Mouse (Mus musculus) urinary bladder, postnatal 4 days (tissue): ENCODE measurements around the gene Anxa6.

Source experiments
- DNase-seq, 2 experiments: peaks; one replicate each; pipeline ENCODE4 v3.0.0; 2021 to 2022; ENCODE audit warnings: low spot score in 2 of 2

Gene Anxa6

DNA sequence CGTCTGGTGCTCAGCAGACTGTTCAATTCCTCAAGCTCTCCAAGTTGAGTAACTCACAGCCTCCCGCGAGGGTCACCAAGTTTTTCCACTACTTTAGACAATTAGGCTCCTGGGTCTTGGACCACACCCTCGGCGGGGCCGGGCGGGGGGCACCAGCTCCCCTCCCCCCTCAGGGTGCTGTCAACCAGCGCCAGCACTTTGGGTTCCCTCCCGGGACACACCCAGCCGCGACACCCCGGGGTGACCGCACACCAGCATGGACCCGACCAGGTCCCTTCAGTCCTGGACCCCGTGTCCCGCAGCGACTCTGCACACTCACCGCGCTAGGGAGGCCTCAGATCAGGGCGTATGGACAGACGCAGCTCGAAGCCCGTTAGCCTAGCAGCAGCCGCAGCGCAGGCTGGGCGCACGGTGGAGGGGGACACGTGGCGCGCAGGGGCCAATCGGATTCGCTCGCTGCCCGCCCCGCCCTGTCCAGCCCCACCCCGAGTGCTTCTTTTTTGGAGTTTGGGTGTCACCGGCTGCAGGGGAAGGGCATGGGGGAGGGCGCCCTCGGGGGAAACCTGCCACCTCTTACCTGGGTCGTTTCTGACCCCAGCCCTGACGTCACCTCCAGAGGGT is at the start of gene Anxa6:
Anxa6 (minus strand) TSS at position 406 of the 621 bp plus-strand sequence.
- peak; percentile 84 to 86 for DNase-seq

DNA sequence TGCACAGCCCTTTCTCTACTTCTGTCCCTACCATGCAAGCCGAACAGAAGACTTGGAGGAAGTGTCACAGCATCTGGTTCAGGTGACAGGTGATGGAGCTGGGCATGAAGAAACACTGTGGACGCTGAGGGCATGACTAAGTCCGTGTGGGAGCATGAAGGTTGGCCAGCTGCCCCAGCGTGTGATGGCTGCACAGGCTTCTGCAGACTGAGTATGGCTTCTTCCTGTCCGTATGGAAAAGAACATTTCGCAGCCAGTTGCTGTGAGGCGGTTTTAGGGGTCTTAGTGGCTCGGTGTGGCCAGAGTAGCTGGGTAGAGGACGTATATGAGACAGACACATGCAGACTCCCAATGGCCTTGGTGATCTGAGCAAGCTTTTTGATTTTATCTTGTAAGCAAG is 48.0 kb upstream of the Anxa6 start:
- DNase-seq, result no peak

DNA sequence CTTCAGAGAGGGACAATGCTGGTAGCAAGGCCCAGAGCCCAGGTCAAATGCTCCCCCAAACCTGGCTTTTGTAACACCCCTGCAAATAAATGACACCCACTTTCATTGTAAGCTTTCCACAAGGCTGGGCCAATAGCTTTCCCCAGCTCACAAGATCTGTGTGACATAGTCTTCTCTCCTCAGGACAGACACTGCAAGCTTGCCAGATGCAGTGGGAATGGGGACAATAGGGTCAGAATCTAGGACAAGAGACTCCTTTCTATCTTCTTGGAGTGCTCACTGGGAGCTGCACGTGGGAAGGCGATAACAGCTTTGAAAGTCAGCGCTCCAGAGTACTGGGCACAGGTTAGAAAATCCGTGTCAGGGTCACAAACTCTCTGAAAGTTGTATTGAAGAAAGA is 45.9 kb upstream of the Anxa6 start:
- no peak for DNase-seq

DNA sequence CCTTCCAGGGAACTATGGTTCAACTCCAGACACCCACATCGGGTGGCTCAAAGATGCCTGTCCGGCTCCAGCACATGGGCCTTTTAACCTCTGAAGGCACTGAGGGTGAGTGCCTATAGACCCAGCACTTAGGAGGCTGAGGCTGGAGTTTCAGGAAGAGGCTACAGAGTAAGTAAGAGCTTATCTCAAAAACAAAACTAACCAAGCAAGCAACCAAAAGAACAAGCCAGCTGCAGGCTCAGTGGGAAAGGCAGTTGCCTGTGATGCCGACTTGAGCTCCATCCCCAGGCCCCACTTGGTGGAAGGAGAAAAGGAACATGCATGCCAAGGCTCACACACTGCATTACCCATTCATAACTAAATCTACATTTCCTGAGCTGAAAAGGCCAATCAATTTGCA is 45.3 kb upstream of the Anxa6 start:
- DNase-seq, result no peak

DNA sequence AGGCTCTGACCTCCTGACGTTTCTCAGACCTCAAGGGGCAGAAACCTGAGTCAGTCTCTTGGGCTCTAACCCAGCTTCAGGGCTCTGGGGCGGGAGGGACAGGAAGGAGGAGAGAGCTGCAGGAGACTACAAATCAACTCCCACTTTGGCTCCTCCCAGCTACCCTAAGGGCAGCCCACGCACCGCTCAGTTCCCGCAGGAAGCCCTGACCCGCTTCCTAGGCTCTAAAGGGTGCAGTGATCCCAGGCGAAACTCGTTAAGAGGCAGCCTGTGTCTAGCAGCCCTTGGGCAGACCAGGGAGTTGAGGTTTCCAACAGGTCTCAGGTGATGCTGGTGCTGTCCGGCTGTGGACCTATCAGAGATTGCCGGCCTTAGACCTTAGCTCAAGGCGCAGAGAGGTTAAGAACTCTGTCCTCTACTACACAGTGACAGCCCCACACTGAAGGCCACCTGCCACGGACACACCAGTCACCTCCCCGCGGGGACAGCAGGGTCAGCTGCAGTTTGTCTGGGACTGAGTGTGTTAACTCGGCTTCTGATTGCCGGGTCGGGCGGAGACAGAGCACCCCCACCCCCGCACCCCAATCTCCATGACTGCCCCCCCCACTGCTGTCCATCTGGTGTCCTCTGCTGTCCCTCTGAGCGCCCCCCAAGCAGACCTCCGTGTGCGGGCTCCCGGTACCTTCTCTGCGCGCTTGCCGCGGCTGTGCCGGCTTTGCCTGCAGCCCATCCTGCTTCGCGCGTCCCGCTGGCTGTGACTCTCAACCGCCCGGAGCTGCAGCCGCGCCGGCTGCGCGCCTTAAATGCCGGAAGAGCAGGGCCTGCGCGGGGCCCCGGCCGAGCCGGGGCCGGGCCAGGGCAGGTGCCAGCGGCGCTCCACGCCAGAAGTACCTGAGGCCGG is 44.3 kb upstream of the Anxa6 start, which contains the start of gene Ccdc69:
Ccdc69 (minus strand) TSS at position 801 of the 901 bp plus-strand sequence.
- DNase-seq, result peak in 1 of 2 experiments; percentile 39

DNA sequence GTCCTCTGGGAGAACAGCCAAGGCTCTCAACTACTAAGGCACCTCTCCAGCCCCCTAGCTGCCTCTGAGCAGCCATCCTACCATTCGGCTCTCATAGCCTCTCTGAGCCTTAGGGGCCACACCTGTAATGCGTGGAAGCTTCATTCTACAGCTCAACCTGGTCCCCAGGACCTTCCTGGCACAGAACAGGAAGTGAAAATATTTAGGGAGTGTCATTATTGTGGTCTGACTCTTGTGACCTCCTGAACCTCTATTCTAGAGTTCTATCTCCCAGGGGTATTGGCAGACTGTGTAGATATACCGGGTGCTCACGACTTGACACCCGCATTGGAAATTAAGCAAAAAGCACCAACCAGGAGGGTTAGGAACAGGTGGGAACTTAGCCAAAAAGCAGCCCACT is 43.0 kb upstream of the Anxa6 start:
- no peak for DNase-seq

DNA sequence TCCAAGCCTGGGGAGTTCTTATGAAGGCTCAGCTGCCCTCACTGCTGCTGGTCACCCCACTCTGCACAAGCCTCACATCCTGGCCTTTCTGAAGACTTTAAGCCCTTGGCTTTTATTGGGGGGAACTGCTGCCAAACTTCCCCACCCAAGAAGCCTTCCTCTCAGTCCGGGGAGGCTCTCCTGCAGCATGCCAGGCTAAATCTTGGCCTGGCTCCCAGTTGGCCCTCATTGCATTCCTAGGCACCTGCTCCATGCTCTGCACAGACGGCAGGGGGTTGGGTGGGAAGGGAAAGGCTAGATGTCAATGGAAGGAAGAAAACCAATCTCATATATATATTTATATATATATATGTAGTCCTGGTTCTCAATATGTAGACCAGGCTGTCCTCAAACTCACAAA is 42.4 kb upstream of the Anxa6 start:
- DNase-seq, result no peak

DNA sequence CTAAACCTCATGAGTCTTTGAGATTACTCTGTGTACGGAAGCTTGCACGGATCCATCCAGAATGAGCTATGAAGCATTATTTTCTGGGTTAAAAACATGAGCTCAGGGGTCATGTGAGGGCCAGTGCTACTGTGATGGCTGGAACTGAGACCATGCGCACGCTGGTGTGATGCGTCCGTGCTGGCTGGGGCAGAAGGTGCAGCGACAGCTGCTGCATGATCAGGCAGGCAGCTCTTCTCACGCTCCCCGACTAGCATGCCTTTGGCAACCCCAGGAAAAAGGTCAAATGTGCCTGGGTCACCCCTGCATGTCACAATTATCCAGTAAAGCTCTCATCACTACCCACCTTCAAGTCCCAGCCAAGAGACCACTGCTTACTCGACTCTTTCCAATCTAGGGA is 39.9 kb upstream of the Anxa6 start:
- no peak for DNase-seq

DNA sequence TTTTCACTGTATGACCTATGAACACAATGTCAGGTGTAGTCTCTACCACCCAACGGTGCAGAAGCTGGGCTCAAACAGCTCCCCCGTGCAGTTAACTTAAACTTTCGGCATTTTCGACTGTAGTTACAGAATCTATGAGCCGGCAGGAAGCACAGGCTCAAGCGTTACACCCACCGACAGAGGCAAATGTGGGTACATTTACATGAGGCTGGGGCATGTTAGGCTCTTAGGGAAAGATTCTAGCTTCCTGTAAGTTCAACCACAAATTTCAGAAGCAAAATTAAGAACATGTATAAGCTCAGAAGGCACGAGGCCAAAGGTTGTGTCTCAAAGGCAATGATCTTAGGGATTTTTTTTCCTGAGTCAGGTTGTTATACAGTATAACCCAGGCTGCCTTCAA is 39.2 kb upstream of the Anxa6 start:
- DNase-seq, result no peak

DNA sequence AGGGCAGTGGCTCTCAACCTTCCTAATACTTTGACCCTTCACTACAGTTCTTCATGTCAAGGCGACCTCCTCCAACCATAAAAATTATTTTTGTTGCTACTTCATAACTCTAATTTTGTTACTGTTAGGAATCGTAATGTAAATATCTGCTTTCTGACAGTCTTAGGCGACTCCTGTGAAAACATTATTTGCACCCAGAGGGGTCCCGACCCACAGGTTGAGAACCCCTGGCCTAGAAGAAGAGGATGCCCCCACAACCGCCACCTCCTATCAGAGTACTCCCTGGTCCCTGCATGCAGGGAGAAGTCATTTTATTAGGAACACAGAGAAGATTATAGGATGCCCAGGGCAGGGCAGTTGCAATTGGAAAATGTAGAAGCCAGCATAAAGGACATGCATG is 38.1 kb upstream of the Anxa6 start:
- no peak for DNase-seq

DNA sequence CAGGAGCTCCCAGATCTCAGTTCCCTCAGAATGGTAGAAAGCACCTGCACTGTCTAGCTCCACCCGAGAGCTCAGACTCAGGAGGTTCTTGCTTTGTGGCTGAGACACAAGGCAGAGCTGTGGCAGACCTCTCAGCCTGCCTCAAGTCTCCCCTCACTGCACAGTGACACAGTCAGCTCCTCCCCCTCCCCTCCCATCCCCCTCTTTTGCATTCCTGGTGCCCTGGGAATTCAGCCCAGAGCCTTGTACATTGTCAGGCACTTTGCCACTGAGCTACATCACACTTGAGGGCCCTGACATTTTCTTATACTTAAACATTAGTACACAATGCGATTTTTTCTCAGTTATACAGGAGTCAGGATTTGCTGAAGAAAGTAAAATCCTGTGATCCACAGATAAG is 35.8 kb upstream of the Anxa6 start:
- DNase-seq, result no peak

DNA sequence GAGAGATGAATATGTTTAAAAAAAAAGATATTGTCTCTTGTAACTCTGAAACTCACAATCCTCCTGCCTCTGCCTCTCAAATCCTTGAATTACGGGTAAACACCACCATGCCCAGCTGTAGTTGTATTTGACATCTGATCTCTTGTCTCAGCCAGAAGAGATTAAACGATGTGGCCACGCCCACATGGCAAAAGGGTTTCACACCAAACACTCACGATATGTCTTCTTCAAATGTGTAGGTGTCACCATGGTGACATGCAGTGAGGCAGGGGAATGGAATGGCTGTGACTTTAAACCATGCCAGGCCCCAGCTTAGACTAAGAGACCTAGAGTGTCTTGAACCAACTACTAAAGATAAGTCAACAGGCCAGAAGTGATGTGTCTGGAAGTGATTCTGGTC is 33.7 kb upstream of the Anxa6 start:
- no peak for DNase-seq

DNA sequence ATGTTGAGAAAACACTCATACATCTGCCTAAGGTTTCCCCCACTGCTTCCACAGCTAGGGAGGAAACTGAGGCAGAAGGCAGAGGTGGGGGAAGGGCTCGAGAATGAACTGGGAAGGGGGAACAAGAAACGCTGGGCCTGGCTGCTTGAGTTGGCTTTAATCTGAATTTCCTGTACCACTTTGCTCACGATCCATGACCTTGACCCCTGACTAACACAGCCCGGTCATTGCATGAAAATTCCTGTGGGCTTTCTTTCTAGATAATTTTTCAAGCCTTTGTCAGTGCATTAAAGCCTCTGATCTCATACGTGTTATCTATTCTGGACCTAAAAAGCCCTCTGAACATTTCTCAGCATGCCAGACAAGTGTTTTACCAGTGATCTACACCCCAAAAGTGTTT is 29.6 kb upstream of the Anxa6 start:
- no peak for DNase-seq

DNA sequence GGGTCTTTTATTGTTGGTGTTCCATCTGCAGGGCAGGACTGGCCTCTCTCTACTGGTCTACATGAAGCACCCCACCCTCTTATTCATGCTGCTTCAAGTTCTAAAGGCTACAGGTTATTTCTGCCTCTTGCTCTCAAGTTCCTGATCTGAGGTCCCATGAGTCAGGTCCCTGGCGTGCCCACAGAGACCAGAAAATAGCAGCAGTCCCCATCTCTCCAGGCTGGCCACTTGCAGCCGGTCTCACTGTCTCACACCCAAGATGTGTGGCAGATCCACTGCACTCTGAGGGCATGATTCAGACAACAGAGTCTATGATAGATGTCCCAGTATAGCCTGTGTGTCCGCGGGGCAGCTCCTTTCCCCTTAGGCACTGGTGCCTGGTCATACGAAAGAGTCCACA is 27.6 kb upstream of the Anxa6 start:
- DNase-seq, result no peak

DNA sequence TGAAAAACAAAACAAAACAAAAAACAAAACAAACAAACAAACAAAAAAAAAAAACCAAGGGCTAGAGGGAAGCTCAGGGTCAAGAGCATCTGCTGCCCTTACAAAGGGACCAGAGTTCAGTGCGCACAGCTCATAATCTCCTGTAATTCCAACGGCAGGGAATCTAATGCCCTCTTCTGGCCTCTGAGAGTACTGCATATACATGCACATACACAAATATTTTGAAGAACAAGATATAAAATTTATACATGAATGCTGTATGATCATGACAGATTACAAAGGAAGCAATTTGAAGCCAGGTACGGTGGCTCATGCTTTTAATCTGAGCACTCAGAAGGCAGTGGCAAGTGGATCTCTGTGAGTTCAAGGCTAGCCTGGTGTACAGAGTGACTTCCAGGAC is 24.3 kb upstream of the Anxa6 start:
- DNase-seq, result no peak

DNA sequence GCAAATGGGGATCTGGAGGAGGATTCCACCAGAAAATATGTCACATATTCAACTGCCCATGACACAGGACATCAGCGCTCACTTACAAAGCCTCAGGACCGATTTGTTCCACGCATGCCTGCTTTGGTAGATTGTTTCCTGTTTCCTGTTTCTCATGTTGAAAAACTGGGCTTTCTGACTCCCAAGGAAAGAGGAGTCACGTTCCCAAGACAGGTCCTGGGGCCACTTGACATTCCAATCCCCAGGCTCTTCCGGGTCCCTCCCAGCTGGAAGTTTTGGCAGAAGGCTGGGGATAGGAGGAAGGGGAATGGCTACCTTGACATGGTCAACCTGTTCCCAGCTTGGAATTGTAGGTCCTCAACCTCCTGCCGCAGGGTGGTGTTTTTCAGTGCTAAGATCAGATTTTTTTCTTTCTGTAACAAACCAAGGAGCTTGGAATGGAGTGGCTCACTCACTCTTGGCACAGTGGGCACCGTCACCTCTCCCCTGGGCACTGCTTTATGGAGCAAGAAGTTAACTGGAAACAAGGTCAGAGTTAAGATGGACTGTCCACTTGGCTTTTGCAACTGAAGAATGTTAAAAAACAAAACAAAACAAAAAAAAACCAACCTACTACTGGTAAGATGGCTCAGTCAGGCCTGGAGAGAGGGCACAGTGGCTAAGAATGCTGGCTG is 17.7 kb upstream of the Anxa6 start:
- no peak for DNase-seq

DNA sequence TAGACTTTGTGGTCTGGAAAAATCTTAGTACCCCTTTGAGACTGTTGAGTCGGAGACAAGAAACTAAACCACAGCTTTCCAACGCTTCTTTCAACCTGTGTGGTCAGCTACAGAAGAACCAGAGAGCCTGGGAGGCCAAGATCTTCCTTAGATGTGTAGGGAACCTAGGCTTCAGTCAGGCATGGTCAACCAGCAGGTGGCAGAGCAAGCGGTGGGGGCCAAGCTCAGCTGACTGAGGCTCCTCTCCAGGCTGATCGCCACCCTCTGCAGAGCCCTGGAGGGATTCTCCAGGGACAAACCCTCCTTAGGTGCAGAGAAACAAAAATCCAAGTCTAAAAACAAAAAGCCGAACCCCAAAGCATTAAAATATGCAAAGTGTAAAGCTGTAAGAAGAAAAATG is 13.4 kb upstream of the Anxa6 start:
- DNase-seq, result peak in 1 of 2 experiments; percentile 35

DNA sequence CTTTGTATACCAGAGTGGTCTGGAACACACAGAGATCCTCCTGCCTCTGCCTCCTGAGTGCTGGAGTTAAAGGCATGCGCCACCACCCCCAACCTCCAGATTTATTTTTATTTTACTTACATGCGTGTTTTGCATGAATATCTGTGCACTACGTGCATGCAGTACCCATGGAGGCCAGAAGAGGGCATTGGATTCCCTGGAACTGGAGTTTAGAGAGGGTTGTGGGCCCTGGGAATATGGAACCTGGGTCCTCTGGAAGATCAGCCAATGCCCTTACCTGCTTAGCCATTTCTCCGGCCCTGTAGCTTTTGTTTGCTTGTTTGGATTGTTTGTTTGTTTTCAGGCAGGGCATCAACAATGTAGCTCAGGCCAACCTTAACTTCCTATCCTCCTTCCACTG is 8.1 kb upstream of the Anxa6 start:
- DNase-seq, result no peak

DNA sequence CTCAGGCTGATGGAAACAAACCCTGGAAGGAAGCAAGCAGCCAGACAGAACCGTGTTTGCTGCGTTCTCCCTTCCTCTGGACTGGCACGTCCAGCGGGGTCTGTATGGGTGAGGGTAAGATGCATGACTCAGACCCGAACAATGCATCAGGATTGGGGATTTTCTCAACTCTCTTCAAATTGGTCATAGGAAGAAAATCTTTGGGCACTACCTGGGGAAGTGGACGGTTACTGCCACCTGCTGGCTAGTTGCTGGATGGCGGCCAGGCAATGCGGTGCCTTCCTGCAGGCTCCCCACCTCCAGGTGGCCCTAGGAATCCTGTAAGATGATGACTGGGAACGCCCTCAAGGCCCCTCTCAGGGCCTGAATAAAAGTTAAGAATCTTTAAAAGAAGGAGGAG is 6.3 kb upstream of the Anxa6 start:
- peak; percentile 72 to 88 for DNase-seq

DNA sequence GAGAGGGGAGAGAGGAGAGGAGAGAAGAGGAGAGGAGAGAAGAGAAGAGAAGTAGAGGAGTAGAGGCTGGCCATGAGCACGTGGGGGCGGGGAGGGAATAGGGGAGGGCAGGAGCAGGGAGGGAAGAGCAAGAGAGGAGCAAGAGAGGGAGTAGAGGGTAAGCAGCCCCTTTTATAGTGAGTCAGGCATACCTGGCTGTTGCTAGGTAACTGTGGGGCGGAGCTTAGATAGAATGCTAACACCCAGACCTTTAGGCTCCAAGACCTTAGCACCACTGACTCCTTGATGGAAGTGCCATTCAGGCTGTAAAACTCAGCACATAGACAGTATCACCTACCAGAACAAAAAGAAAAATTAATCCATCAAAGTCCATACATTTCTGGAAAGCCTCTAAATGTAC is 3.4 kb upstream of the Anxa6 start:
- DNase-seq, result no peak

DNA sequence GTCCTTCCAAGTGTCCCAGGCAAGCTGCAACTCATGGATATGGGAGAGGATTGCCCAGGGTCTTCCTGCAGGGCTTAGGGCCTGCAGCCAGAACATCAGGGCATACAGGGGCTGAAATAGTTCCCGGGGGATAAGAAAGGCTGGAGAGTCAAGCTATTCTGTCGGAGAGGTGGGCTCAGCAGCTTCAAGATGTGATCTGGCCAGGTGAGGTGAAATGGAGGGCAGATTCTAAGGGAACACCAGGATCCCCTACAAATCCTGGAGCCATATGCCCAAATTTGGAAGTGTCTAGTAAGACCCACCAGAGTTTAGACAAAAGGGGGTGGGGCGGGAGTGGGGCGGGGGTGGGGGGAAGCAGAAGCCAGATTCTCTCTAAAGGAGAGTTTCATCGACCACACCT is 959 bp downstream of the Anxa6 start:
- no peak for DNase-seq

DNA sequence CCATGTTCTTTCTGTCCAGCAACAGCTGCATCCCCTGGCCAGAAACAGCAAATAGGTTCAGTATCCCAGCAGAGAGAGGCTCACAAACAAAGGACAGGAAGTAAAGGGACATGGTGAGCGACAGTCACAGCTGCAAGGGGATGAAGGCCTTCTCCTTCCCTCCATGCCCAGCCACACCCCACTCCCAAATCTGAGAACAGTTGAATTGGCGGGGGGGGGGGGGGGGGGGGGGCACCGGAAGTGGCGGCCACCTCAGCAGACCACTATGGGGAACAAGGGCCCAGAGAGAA is 1.3 kb downstream of the Anxa6 start:
- DNase-seq, result no peak
